Mouse (Mus musculus): ENCODE data around the gene Efcab2.

Gene Efcab2

DNA sequence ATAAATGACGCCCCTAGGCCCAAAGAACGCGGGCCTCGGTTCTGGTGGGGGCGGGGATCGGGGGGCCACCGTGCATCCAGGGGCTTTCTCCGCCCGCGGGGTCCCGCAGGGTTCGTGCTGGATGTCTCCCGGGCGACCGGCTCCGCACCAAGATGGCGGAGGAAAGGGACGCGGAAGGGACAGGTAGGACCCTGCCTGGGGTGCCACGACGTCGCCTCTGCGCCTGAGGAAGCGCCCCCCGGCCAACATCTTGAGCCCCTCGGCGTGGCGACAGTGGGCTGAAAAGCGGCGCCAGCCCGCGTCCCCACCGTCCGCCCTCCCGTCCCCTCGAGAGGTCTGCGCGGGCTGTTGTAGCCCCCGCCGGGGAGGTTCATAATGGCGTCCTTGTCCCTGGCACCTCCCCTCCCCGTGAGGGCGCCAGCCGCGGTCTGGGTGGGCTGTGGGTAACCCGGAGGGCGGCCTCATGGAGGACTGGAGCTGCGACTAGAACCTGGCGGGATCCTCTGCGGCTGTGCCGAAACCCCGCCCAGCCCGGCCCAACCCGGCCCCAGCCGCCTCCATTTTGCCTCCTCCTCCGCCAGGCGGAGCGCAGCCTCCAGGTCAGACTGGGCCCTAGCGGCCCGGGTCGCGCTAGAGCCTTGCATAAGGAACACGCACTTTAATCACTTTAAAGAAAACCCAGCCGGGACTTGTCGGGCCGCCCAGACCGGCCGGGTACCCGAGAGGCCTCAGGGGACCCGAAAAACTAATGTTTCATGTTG is at the start of gene Efcab2:
Efcab2 (plus strand) TSS at position 135 of the 761 bp plus-strand sequence.
- peak; percentile 92 to 94 for DNase-seq (ENCODE audit: low spot score in 2 of 2)

DNA sequence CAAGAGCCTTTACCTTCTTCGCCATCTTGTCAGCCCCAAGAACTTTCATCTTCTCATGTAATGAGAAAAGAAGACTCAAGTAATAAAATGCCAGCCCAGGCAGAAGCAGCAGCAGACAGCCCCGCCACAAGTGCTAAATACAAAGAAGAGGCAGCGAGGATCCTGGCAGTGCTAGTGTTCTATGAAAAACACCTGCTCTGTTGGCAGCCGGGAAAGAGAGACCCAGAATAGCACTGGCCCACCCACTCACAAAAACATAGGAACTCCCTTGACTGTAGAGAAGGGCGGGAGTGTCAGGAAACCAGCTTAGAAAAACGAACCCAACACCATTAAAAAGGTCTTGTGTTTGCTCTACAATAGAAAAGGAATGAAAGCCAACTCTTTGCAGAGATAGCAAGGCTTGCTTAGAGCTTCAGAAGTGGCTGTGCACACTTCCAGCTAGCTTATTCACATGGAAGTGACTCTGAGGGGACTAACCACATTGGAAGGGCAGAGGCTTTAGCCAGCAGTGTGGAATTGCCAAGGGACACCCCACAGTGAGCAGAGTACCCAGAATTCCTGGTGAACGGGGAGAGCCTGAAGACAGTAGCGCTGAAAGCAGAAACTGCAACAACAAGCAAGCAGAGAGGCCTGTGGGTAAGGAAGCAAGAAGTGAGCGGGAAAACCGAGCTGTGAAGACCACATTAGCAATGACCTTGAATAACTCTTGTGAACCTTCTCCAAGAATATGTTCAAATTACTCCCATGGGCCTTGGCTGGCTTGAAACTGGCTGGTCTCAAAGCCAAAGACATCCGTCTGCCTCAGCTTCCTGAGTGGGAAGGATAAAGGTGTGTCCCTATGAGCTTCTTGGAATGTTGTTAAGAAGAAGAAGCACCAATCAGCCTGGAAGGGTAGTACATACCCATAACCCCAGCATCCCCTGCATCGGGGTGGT is 47.8 kb upstream of the Efcab2 start:
- DNase-seq (ENCODE audit: low spot score in 2 of 2): no peak

DNA sequence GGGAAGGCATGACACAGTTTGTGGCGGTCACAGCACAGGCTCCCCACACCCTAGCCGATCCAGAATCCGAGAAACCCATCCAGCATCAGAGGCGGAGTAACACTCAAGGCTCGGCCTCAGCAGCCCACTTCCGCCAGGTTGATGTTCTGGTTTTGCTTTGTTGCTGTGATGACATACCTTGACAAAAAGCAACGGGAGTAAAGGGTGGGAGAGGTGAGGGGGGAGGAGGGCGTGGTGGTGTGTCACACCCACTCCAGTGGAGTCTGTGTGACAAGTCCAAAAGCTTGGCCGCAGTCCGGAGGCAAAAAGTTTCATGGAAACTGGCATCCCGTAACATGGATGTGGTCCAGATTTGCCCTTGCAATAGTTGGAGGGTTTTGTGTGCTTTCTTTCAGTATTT is 45.6 kb upstream of the Efcab2 start:
- no peak for DNase-seq (ENCODE audit: low spot score in 2 of 2)

DNA sequence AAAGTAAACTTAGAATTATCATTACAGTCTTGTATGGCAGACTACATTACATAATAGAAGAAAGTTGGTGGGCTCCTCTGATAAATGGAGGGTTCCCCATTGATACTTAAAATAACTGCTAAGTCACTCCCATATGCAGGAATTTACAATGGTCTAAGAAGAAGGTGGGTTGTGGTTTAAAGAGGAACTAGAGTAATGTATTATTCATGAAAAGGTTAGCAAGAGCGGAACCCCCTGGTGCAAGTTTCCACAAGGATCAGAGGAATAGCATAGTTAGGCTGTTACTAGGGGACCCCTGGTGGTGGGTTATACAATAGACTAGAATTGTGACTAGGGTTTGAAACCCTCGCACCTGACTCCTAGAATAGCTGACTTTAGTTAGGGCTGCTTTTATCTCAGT is 45.2 kb upstream of the Efcab2 start:
- DNase-seq (ENCODE audit: low spot score in 2 of 2): no peak

DNA sequence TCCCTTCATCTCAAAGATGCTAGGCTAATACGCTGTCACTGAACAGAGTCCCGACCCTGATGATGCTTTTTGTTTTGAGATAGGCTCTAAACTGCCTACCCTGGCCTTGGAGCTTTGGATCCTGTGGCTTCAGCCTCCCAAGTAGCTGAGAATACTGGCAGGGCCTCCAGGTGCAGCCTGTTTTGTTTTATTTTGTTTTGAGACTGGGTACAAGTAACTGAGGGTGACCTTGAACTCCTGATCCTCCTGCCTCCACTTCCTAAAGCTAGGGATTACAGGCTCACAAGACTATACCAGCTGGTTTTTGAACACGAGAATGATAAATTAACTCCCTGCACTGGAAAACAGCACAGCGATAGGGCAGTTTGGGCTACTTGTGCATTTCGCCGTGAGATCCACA is 40.7 kb upstream of the Efcab2 start:
- no peak for DNase-seq (ENCODE audit: low spot score in 2 of 2)

DNA sequence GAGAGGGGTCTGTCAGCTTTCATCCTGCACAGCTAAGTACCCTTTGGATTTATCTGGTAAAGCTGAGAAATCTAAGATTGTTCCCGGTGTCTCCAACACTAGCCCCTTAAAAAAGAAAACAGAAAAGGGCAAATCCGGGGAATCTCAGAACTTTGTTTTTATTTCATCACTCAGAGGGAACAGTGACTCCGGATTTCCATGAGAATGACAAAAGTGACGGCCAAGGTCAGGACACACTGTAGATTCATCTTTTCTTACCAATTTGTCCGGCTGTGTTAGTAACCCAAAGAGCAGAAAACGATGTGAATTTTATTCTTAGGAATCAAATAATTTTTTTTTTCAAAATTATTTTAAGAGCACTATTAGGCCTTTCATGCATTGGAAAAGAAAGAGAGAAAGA is 37.8 kb upstream of the Efcab2 start:
- no peak for DNase-seq (ENCODE audit: low spot score in 2 of 2)

DNA sequence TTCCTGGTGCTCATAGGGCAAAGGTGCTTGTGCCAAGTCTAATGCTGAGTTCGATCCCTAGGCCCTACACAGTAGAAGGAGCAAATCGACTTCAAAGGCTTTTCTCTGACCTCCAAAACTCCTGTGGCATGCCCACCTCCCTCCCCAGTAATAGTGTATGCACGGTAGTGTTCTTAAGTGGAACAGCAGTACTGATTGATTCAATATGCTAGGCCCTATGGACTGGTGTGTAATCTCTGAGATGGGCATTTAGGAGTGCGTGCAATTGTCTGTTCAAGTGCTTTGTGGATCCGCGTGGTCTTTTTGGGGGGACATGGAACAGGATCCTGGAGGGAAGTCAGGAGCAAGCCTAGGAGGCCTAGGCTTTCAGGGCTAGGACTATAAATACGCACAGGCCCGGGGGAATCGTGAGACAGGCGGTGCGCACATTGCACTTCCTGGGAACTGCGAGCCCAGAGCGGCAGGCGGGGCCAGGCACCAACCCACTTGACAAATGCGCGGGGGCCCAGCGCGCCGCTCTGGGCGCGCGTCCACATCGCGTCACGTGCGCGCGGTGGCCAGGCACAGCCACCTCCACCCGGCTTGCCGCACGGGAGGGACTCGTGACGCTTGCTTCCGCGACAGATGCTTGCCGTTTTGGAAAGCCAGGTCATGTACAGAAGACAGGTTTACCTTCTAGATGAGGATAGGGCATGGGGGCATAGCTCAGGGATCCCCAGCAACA is 37.2 kb upstream of the Efcab2 start:
- DNase-seq (ENCODE audit: low spot score in 2 of 2): peak; percentile 67 to 88

DNA sequence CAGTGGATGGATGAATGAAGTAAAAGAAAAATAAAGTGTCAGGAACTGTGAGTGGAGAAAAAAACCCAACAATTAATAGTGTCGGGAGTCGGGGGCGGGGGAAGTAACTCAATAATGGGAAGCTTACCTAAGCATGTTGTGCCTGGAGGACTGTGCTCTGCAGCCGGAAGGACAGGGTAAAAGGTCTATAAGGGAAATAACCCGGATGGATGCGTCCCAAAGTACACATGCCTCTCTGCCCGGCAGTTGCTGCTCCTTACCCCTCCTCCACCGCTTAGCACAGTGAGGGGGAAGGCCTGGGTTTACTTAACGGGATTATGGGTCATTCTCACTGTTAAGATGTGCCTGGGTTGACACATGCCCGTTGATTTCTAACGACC is 36.6 kb upstream of the Efcab2 start:
- DNase-seq (ENCODE audit: low spot score in 2 of 2): peak; percentile 30 to 49

DNA sequence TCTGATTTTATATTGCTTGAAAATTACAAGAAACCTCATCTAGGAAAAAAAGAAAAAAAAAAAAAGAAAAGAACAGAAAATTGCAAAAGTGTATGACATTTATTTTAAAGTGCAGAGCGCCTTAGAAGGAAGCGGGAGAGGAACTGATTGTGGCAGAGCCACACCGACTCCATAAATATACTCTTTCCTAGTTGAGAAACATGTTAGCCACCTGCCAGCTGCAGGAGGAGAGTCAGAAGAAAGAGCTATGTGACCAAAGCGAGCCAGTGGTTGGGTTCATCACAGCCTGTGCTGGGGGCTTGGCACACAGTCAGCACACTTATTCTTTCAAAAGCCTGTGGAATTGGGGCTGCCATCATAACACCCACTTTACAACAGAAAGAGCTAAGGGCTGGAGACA is 33.2 kb upstream of the Efcab2 start:
- no peak for DNase-seq (ENCODE audit: low spot score in 2 of 2)

DNA sequence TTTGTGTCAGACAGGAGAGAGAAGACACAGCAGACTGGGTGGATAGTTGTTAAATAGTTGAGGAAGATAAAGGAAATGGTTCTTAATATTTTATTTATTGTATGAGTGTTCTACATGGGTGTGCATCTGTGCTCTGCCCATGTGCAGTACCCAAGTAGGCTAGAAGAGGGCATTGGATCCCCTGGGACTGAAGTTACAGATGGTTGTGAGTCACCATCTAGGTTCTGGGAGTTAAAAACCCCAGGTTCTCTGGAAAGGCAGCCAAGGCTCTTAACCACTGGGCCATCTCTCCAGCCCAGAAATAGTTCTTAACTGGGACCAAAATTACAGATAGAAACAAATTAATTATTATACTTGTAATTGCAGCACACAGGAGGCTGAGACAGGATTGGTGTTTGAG is 30.5 kb upstream of the Efcab2 start:
- DNase-seq (ENCODE audit: low spot score in 2 of 2): no peak

DNA sequence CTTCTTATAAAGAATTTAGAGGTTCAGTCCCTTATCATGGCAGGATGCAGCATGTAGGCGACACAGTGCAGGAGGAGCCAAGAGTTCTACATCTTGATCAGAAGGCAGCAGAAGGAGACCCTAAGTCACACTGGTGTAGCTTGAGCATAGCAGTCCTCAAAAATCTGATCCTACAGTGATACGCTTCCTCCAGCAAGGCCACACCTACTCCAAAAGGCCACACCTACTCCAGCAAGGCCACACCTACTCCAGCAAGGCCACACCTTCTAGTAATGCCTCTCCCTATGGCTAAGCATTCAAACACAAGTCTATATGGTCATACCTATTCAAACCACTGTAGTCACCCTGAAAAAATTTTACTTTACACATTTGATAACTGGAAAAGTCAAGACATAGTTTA is 29.8 kb upstream of the Efcab2 start:
- DNase-seq (ENCODE audit: low spot score in 2 of 2): peak in 1 of 2 experiments; percentile 26

DNA sequence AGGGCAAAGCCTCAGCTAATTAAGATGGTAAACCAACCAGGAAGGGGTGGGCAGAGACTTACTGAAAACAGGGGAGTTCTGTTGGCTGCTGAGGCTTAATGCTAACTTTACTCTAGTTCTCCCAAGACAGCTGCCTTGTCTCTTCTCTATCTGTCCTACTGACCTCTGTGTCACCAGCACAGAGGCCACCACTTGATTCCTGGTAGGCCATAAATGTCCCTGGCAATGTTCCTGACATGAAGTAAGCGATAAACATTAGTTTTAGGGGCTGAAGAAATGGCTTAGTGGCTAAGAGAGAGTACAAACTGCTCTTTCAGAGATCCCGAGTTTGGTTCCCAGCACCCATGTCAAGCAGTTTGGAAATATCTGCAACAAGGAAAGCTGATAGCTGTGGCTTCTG is 29.0 kb upstream of the Efcab2 start:
- no peak for DNase-seq (ENCODE audit: low spot score in 2 of 2)

DNA sequence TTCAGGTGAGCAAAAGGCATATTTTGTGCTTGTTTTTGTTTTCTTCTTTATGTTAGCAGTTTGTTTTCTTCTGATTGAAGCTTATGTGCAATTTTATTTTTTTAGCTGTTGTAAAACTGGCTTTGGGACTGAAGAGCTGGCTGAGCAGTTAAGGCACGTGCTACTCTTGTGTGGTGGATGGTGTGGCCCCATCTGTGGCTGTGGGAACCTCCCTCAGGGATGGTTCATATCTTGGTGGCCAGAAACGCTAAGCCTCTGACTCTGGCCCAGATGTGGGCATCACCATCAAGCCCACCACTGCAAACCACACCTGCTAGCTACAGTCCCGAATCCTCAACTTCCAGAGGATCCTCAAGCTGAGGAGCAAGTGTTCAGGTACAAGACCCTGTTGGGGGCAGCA is 27.8 kb upstream of the Efcab2 start:
- no peak for DNase-seq (ENCODE audit: low spot score in 2 of 2)

DNA sequence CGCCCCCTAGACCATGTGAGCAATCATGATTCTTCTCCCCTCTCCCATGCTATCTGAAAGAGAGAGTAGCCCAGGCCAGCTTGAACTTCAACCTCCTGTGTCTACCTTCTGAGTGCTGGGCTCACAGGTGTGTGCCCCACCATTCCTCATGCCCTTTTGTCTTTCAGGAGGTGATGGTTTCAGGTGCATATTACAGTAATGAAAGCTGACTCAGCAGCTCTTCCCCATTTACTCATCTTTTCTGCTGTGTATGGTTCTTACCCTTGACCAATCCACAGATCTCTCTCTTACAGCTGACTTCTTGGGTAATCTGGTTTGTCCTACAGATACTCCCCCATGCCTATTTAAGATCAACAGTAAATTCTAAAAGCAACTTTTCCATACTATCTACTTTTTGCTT is 26.7 kb upstream of the Efcab2 start:
- DNase-seq (ENCODE audit: low spot score in 2 of 2): no peak

DNA sequence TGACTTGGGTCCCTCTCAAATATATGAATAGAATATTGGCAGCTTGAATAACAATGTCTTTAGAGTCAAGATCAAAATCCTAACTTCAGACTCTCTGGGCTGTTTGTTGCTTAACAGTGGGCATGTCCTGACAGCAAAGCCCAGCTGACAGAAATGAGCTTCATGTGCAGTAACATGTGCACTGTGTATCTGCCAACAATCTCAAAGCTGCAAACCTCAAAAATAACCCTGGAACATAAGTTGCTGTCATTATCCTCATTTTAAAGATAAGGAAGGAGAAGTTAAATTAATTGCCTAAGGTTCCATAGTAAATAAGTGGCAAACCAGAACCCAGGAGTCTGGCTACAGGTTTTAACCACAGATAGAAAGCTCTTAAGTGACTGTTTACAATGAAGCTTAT is 23.7 kb upstream of the Efcab2 start:
- no peak for DNase-seq (ENCODE audit: low spot score in 2 of 2)

DNA sequence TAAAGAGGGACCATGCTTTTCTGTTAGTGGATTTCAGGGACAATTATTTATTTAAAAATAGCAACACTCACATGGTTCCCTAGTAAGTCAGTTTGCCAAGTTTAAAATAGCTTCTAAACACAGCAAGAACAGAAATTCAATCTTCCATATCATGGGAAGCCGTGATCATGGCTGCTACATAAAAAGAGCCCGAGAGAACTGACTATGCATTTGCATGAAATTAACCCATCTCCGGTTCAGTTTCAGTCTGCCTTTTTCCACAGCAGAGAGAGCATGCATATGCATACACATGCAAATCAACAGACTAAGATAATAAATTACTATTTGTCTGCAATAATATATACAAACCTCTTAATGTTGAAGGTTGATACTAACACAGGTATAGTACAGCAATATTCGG is 17.1 kb upstream of the Efcab2 start:
- no peak for DNase-seq (ENCODE audit: low spot score in 2 of 2)

DNA sequence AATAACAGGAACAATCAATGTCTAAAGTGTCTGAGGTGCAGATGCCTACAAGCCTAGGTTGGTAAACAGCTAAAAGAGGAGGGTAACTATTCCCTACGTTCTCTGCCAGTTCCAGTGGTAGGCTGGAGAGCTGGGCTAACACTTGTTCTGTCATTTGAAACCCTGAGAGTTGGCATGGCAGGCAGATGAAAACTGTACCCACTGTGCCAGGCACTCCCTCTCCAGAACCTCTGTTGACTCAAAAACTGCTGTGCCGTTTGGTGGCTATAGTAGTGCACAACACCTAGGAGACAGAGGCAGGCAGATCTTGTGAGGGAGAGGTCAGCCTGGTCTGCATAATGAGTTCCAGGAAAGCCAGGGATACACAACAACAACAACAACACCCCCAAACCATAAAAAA is 16.5 kb upstream of the Efcab2 start:
- DNase-seq (ENCODE audit: low spot score in 2 of 2): no peak

DNA sequence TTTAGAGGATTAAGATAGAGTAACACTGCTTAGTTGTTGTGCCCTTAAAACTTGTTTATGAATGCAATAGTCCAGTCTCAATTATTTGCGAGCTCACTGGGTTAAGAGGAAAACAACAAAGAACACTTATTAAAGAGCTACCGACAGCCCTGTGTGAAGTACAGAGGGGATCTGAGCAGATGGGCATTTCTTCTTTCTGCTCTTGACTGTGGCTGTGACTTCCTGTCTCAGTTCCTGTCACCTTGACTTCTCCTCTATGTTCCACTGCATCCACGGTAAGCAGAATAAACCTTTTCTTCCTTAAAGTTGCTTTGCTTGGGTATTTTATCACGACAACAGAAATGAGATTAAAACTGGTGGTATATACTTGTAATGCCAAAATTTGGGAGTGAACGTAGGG is 12.9 kb upstream of the Efcab2 start:
- DNase-seq (ENCODE audit: low spot score in 2 of 2): no peak

DNA sequence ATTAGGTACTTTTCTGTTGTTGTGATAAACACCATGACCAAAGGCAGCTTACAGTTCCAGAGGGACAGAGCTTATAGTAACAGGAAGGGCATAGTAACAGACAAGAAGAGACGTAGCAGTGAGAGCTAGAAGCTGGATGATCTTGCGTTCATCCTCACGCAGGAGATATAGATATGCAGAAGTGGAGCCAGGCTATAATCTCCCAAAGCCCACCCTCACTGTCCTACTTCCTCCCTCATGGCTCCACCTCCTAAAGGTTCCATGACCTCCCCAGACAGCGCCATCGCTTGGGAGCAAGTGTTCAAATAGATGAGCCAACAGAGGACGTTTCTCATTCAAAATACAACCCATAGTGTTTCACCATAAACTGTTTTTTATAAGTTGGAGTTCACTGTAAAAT is 10.8 kb upstream of the Efcab2 start:
- no peak for DNase-seq (ENCODE audit: low spot score in 2 of 2)

DNA sequence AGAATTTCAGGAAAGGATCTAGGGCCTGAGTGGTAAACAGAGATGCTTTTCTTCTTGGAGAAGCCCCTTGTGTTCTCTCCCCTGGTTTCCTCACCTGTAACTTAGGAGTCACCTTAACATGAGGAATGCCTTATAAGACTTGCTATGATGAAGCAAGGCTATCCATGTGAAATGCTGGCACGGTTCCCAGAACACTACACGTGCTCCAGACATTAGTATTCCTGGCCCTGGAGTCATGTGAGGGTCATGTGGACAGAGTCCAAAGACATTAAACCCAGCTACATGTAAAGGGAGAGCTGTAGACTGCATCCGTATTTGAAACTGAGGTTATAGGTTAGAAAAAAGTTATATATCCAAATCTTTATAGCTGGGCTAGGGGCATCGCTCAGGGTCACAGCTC is 9.5 kb upstream of the Efcab2 start:
- no peak for DNase-seq (ENCODE audit: low spot score in 2 of 2)

DNA sequence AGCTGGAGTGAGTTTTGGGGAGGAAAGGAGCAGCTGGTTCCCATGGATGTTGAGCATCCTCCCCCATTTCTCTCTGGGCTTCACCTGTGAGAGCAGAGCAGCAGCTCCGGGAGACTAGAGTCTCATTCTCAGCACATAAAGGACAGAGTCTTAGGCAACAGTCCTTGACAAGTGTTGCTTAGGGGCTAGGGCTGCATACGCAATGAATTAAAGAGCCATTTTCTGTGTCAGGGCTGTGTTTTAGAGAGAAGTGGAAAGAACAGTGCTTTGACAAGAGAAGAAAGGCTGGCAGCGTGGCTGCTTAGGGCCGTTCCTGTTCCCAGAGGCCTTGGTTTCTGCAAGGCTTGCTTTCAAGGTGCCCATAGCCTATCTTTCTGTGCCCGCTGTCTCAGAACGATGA is 6.0 kb upstream of the Efcab2 start:
- DNase-seq (ENCODE audit: low spot score in 2 of 2): no peak

DNA sequence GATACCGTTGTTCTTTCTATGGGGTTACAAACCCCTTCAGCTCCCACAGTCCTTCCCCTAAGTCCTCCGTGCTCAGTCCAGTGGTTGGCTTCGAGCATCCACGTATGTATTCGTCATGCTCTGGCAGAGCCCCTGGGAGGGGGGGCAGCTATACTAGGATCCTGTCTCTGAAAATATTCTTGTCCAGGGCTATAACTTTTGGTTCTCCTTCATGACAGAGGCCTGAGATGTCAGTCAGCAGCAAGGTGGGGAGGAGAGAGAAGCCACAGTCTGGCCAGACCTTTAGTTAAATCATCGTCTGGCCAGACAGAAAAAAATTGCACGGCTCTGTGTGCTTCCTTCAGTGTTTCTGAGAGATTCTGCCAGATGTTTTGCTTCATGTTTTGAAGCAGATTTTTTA is 5.2 kb upstream of the Efcab2 start:
- no peak for DNase-seq (ENCODE audit: low spot score in 2 of 2)

DNA sequence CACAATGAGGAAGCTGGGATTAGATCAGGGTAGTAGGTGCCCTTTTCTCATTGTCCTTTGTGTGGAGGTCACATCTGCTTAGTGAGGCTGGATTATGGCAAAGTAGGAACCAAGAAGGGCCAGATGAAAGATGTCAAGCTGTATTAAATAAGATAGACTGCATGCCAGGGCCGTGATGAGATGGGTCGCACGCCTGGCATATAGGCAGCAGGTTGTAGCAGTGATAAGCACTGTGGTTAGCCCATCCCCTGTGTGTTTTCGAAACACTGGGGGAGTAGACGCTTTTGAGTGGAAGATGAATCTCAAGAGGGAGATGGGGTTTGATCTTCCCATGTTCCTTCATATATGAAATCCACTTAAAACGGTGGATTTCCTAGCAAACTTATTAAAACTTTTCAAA is 3.9 kb upstream of the Efcab2 start:
- DNase-seq (ENCODE audit: low spot score in 2 of 2): no peak
